Mouse (Mus musculus) gastrocnemius, adult 18-20 months (tissue): ENCODE measurements at regions not wholly inside any gene's neighbourhood (a gene's known extent, or its start where the extent isn't known, plus 50 kb on each side); places are given as distances from the start of the nearest gene placed in this dataset.

ENCODE experiments used
- DNase-seq: peaks from one replicate; pipeline ENCODE4 v3.0.0; 2021; ENCODE audit warnings: low spot score

GRCm38 (mm10) chr16:78490245-78490644 lies 86.3 kb downstream of the D16Ertd472e start:
- DNase-seq, result peak; percentile 18

GRCm38 (mm10) chr16:78489604-78490003 lies 86.9 kb downstream of the D16Ertd472e start:
- no peak for DNase-seq

- DNase-seq, result no peak
Observed at GRCm38 (mm10) chr16:78486531-78486930, 90.0 kb downstream of the D16Ertd472e start.

GRCm38 (mm10) chr16:78484319-78484718 lies 92.2 kb downstream of the D16Ertd472e start:
- DNase-seq, result no peak

GRCm38 (mm10) chr16:78481571-78481970 lies 94.9 kb downstream of the D16Ertd472e start:
- no peak for DNase-seq

- DNase-seq, result no peak
Observed at GRCm38 (mm10) chr16:78481065-78481464, 95.4 kb downstream of the D16Ertd472e start.

- DNase-seq, result no peak
Observed at GRCm38 (mm10) chr16:78480261-78480660, 96.2 kb downstream of the D16Ertd472e start.

- DNase-seq, result peak; percentile 7
Observed at GRCm38 (mm10) chr16:78473456-78473855, 96.5 kb upstream of the Btg3 start.

- DNase-seq, result no peak
Observed at GRCm38 (mm10) chr16:78459996-78460395, 83.0 kb upstream of the Btg3 start.

- DNase-seq, result no peak
Observed at GRCm38 (mm10) chr16:78457731-78458151, 80.7 kb upstream of the Btg3 start.

- no peak for DNase-seq
Observed at GRCm38 (mm10) chr16:78456345-78456744, 79.4 kb upstream of the Btg3 start.

GRCm38 (mm10) chr16:78454509-78454908 lies 77.5 kb upstream of the Btg3 start:
- DNase-seq, result no peak

GRCm38 (mm10) chr16:78452303-78452702 lies 75.3 kb upstream of the Btg3 start:
- peak; percentile 71 for DNase-seq

GRCm38 (mm10) chr16:78451750-78452149 lies 74.8 kb upstream of the Btg3 start:
- DNase-seq, result no peak

- no peak for DNase-seq
Observed at GRCm38 (mm10) chr16:78451251-78451650, 74.3 kb upstream of the Btg3 start.

GRCm38 (mm10) chr16:78449231-78449630 lies 72.2 kb upstream of the Btg3 start:
- no peak for DNase-seq

GRCm38 (mm10) chr16:78443262-78443661 lies 66.3 kb upstream of the Btg3 start:
- DNase-seq, result no peak

- no peak for DNase-seq
Observed at GRCm38 (mm10) chr16:78442830-78443229, 65.8 kb upstream of the Btg3 start.

GRCm38 (mm10) chr16:78441961-78442360 lies 65.0 kb upstream of the Btg3 start:
- no peak for DNase-seq

GRCm38 (mm10) chr16:78435707-78436106 lies 58.7 kb upstream of the Btg3 start:
- DNase-seq, result no peak

GRCm38 (mm10) chr16:78427470-78428041 lies 50.6 kb upstream of the Btg3 start:
- DNase-seq, result peak; percentile 66
